Mouse (Mus musculus) embryo, embryonic 10 days (tissue): ENCODE results near the gene Myocos.
"Not testable (repeated sequence)": the region's sequence is repeated elsewhere in the genome, so short reads cannot be mapped to it uniquely, and the experiment has no call there.

Source experiments
- DNase-seq: peaks from one replicate; pipeline ENCODE4 v3.0.0-alpha.2; 2015; ENCODE audit warnings: low spot score

Gene Myocos

DNA sequence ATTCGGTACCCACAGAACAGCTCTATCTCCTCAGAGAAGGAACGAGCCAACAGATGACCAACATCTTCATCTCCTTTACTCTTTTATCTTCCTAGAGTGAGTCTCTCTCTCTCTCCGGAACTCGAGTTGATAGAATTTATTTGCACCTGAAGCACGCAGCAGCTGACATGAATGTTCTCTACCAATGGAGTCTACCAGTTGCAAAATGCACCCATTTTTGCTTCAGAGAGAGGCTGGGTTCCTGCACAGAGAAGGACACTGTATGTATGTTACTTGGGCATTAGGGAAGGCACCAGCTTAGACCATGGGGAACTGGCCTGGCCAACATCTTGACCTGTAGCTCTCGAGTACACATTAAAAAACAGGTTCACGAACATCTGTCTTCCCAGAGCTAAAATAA, at the start of gene Myocos:
Gene Myocos, minus strand, starts transcription at position 101 of the 400 bp plus-strand sequence.
- no peak for DNase-seq

DNA sequence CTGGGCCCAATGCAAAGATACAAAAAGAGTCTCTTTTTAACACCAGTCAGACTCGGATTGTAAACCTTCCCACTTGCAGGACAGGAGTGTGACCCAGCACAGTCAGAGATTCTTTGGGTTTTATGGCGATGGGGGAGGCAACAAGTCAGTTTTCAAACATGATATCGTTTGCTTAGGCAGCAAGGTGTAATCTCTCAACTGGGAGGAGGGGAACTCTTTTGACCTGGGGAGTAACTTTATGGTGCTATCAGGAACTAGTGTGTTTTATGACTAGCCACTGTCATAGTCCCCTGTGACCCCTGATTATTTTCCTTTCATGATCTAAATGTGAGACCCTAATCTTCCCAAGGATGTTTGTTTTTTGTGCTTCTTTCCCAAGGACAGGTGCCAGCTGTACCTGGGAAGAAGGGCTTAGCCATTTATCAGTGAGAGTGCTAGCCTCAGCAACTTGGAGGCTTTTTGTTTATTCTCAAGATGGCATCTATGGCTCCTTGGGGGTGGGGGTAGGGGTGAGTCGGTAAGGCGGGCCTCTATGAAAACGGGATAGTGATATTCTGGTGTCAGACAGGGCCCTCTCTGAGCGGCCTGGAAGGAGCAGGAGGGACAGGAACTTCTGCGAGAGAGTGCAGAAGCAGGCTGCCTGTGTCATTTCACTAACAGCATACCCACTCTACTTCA, 42.5 kb upstream of the Myocos start:
- no peak for DNase-seq

- DNase-seq = no peak
Measured at GRCm38 (mm10) chr1:162697866-162698265, 39.8 kb upstream of the Myocos start.

- no peak for DNase-seq
Measured at GRCm38 (mm10) chr1:162693721-162694120, 35.7 kb upstream of the Myocos start.

- DNase-seq = peak; percentile 72
Measured at GRCm38 (mm10) chr1:162665486-162666174, 7.6 kb upstream of the Myocos start.

DNA sequence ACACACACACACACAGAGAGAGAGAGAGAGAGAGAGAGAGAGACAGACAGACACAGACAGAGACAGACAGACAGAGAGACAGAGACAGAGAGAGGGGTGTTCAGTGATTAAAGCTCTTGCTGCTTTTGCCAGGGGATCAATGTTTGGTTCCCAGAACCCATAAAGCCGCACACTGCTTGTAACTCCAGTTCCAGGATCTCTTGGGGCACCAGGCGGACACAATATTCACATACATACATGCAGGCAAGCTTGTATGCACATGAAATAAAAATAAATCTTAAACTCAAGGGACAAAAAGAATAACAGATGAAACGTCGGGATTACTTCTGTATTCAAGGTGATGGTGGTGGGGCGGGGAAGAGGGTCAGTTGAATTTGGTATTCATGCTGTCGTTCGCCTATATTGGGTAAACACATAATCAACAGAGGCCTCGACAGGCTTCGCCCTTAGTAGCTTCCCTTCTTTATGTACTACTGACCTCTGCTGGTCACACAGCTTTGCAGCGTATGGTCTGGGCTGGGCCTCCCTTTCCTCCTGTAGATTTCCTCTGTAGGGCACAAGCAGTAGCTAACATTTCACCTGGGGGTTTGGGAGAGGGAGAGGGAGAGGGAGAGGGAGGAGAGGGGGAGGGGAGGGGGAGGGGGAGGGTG, 6.9 kb upstream of the Myocos start:
- peak; percentile 94 for DNase-seq

DNA sequence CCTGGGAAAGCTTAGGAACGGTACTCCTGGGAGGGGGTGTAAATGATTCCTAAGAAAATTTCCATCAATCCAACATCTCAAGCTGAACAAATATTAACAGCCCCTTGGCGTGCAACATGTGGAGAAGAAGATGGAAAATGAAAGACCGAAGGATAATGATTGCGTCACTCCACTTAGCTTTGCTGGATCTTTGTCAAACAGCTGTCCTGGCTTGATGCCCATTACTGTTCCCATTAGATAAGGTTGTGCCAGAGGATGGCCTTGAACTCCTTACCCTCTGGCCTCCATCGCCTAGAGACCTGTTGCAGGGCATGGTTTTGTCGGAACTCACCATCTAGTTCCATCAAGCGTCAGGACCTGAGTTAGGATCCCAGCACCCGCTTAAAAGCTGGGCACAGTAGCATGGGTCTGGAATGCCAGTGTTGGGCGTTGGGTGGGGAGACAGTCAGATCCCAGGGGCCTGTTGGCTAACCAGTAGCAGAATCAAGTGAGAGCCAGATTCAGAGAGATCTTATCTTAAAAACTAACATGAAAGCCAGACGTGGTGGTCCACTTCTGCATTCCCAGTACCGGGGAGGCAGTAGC, 2.3 kb upstream of the Myocos start:
- no peak for DNase-seq

GRCm38 (mm10) chr1:162648416-162648815, 9.6 kb downstream of the Myocos start:
- DNase-seq = no peak

DNA sequence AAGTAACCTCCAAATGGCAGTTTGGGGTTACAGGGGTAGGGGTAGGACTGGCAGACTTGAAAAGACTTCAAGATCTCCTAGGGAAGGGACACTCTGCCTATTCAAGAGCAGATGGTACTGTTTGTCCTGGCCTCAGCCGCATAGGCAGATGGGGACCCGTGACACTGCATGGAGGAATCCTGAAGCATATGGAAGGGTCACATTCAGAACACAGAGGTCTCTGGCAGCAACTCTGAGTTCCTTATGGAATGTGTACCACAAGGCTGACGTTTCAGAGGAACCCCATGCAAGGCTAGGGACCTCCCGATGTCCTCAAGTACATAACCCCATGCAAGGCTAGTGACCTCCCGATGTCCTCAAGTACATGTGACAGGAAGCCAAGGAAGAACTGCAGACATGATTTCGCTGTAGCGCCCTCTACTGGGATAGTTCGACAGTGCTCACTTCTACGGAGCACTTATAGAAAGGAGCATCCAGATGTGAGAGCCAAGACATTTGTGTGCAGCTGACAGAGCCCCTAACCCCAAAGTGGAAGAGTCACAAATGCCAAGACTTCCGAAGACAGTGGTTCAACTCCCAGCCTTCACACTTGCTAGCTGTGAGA, 11.8 kb downstream of the Myocos start:
- no peak for DNase-seq

DNA sequence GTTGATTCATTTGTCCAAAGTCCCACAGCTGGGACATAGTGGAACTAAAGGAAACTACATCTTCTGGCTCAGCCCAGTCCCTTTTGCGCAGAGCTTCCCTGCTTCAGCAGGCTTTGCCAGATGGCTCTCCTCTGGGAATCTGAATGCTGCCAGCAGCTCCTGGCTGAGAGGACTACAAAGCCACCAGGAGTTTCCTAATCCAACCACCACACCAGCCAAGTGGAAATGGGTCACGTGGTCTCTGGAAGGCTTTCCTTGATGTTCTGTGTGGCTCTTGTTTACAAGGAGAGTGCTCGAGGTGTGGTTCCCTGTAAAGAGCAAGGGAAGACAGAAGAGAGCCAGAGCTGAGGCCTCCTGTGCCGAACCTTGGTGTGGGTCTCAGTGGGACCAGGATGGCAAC, 14.3 kb downstream of the Myocos start:
- DNase-seq = no peak

DNA sequence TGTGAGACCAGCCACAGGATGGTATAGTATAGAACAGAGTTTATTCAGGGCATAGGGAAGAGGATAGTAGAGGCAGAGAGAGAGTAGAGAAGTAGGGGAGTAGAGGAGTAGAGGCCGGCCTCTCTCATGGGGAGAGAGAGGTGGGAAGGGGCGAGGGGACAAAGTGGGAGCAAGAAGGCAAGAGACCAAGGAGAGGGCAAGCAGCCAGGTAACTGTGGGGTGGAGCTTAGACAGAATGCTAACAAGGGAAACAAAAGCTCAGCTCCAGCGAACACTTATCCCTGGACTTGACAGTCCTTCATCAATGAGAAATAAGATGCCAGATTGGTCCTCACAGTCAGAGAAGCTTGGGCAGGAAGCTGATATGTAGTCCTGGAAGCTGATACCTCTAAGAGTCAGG, 15.4 kb downstream of the Myocos start:
- DNase-seq = no peak

- no peak for DNase-seq
Measured at GRCm38 (mm10) chr1:162639861-162640260, 18.2 kb downstream of the Myocos start.

GRCm38 (mm10) chr1:162639051-162639750, 18.8 kb downstream of the Myocos start, which contains the start of gene Myoc:
Gene Myoc (plus strand): TSS chr1:162639155.
- DNase-seq = no peak

GRCm38 (mm10) chr1:162638535-162638934, 19.5 kb downstream of the Myocos start:
- no peak for DNase-seq

DNA sequence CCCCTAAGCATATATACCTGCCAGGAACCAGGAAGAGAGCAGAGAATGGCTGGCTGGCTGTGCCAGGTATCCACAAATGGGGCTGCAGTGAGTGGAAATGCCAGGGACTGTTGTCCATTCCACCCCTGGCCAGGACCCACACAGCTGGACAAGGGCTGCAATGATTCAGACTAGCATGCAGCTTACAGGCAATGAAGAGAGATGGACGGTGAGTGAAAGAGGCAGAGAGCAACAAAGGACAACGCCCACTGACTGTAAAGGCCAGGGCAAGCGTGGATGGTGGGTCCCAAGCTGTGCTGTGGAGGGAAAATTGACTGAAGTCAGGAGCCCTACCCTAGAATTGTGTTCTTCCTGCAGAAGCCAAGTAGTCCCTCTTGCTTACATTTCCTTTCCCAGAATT, 21.5 kb downstream of the Myocos start:
- DNase-seq = no peak

- not testable (repeated sequence) for DNase-seq
Measured at GRCm38 (mm10) chr1:162635291-162635931, 22.6 kb downstream of the Myocos start.

- not testable (repeated sequence) for DNase-seq
Measured at GRCm38 (mm10) chr1:162628326-162628725, 29.7 kb downstream of the Myocos start.

- not testable (repeated sequence) for DNase-seq
Measured at GRCm38 (mm10) chr1:162627821-162628220, 30.2 kb downstream of the Myocos start.

DNA sequence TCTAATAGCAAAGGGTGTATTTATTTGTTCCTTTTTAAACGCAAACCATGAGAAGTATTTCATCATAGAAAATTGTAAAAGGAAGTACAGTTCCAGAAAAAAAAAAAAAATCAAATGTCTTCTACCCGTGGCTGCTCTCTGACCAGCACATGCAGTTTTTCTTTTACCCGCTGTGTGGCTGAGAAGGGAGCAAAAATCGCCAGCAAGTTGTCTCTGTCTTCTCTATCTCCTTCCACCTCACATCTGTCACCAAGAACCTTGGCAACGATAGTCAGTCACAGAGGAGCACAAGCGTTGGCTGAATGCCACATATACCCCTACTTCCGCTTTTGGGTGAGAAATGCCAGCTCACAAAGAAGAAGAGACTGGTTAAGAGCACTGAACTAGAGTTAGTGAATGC, 32.8 kb downstream of the Myocos start:
- no peak for DNase-seq

- no peak for DNase-seq
Measured at GRCm38 (mm10) chr1:162623895-162624294, 34.1 kb downstream of the Myocos start.

DNA sequence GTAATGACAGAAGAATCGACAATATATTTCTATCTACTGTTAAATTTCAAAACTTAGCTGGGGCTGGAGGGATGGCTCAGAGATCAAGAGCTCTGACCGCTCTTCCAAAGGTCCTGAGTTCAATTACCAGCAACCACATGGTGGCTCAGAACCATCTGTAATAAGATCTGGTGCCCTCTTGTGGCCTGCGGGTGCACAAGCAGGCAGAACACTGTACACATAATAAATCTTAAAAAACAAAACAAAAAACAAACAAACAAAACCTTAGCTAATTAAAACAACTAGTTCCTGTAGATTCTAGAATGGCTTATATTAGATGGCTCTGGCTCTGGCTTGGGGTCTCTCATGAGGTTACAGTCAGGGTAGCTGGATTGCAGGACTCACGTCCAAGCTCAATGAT, 37.5 kb downstream of the Myocos start:
- no peak for DNase-seq
